Mouse (Mus musculus) forebrain, postnatal 0 days (tissue): Measurements from ENCODE around the gene Enthd1. TPM values are rescaled to one million over a fixed set of nuclear protein-coding genes. Genes with fewer than 3 reads are reported as not detected.
"Not testable (repeated sequence)": the region's sequence is repeated elsewhere in the genome, so short reads cannot be mapped to it uniquely, and the experiment has no call there.

Source experiments
- ATAC-seq: fragments of 200-750 bp; cut with Nextera tagmentation; 2 replicates; pipeline ENCODE4 v1.8.0; 2017; ENCODE audit warnings: mild to moderate bottlenecking, moderate library complexity
- DNase-seq: peaks from one replicate; pipeline ENCODE4 v3.0.0-alpha.2; 2015
- H3K27ac ChIP-seq: fragments of 300-500 bp; sonication (generic); 2 replicates; pipeline ENCODE4 v1.5.1; 2014; ENCODE audit warnings: low read depth, mild to moderate bottlenecking, antibody characterized with exemption, low read length, moderate library complexity, mixed read lengths
- H3K27me3 ChIP-seq: fragments of 300-500 bp; sonication (generic); 2 replicates; pipeline ENCODE4 v1.6.1; 2014; ENCODE audit warnings: mild to moderate bottlenecking, low read length, mixed read lengths; ENCODE audit not compliant: insufficient read depth
- H3K36me3 ChIP-seq: fragments of 300-500 bp; sonication (generic); 2 replicates; pipeline ENCODE4 v1.6.1; 2014; ENCODE audit warnings: mild to moderate bottlenecking, moderate library complexity; ENCODE audit not compliant: insufficient read depth
- H3K4me1 ChIP-seq: fragments of 300-500 bp; sonication (generic); 2 replicates; pipeline ENCODE4 v1.6.1; 2014; ENCODE audit warnings: antibody characterized with exemption; ENCODE audit not compliant: insufficient read depth
- H3K4me2 ChIP-seq: fragments of 300-500 bp; sonication (generic); 2 replicates; pipeline ENCODE4 v1.6.1; 2014; ENCODE audit warnings: low read depth, mild to moderate bottlenecking, moderate library complexity
- H3K4me3 ChIP-seq: fragments of 300-500 bp; sonication (generic); 2 replicates; pipeline ENCODE4 v1.5.1; 2014; ENCODE audit warnings: low read depth, low read length, mixed read lengths
- H3K9ac ChIP-seq: fragments of 300-500 bp; sonication (generic); 2 replicates; pipeline ENCODE4 v1.6.1; 2014; ENCODE audit warnings: mild to moderate bottlenecking
- H3K9me3 ChIP-seq: fragments of 300-500 bp; sonication (generic); 2 replicates; pipeline ENCODE4 v1.6.1; 2016; ENCODE audit warnings: low read length
- CTCF ChIP-seq: sonication (generic); IDR thresholded peaks from 2 replicates; pipeline ENCODE4 v1.5.1; 2016; ENCODE audit warnings: antibody characterized with exemption, control low read depth, low read depth
- WGBS: fragments of 180-500 bp; shearing (Covaris S2); extraction: QIAGEN DNeasy Blood & Tissue Kit; methylation state at CpG from one replicate; pipeline ENCODE4 v1.1.7; 2014; 5-methylcytosine and 5-hydroxymethylcytosine counted together
- polyA plus RNA-seq: library from polyadenylated mRNA; unstranded; fragments of >200 nt; fragmentation: Nextera tagmentation; extraction: Ambion mirVana; gene quantifications from 2 replicates; pipeline ENCODE4 v1.2.1, GENCODE M21; 2015
- total RNA-seq: library from RNA; depleted of rRNA; stranded (reverse); fragments of >200 nt; gene quantifications from 2 replicates; pipeline ENCODE4 v1.2.3, GENCODE M21; 2014

Enthd1 gene
- total and polyA plus RNA-seq, 2 experiments from 2014 or later = not detected

DNA sequence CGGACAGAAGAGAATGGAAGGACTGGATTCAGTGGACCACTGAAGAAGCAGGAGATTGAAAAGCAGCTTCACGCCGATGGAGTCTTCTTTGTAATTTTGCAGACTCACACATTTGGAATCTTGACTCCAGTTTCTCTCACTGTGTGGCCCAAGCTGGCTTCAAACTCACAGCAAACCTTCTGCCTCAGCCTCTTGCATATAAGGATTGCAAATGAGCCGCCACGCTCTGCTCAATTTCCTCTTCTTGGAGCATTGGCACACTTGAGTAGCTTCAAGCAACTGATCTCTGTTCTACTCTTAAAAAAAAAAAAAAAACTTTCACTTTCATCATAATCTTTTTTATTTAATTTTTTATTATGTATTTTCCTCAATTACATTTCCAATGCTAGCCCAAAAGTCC is 45.0 kb downstream of the Enthd1 start:
- H3K9ac ChIP-seq = no peak overlapping the region
- TF ChIP-seq CTCF = no peak
- H3K4me2 ChIP-seq = no peak overlapping the region
- H3K36me3 ChIP-seq = no peaks in the 10 kb centered on the region
- H3K4me1 ChIP-seq = peaks cover 4% of the 10 kb centered on the region; the same call in 1 of the 2 replicates
- DNase-seq = no peak
- WGBS = 72% methylated on average over 5 of the region's 5 CpGs
- ATAC-seq = no peak
- H3K9me3 ChIP-seq = no peaks in the 10 kb centered on the region
- no peaks in the 10 kb centered on the region for H3K27me3 ChIP-seq
- no peak overlapping the region for H3K4me3 ChIP-seq
- H3K27ac ChIP-seq = no peak overlapping the region

DNA sequence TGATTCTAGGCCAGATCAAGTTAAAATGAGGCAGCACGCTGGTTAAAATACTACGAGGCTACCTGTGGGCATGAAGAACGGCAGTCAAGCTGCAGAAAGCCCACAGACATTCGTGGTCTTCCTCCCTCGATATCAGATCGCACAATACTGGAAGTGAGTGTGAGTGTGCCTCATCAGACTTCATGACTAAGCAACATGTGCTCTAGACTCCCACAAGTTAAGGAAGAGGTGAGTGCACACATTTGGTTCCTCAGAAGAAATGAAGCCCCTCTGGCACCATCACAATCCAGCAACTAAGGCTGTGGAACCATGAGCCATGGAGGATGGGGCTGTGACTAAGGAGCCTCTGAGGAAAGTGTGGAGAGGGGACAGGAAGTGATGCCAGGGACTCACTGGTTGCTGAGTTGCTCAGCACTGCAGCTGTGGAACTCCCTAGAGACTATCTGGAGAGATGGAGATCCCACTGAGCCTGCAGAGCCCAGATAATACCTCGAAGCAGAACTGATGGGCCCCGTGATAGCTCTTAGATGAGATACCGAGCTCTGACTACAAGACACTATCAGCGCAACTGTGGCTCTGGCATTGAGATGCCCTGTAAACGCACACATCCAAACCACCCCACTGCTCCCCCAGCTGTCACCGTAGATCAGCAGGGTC is 46.3 kb downstream of the Enthd1 start:
- Histone ChIP-seq H3K9ac (no peak overlapping the region), H3K36me3 (no peaks in the 10 kb centered on the region), H3K4me1 (peaks cover 4% of the 10 kb centered on the region; the same call in 1 of the 2 replicates), H3K9me3 (no peaks in the 10 kb centered on the region), H3K4me2 (peak overlapping the region; percentile 17; the same call in 1 of the 2 replicates), H3K27me3 (no peaks in the 10 kb centered on the region), H3K4me3 (no peak overlapping the region), H3K27ac (peak overlapping the region; percentile 59; the same call in 1 of the 2 replicates)
- WGBS = 89% methylated on average over 12 of the region's 12 CpGs
- no peak for ATAC-seq
- DNase-seq = no peak
- TF ChIP-seq CTCF = no peak

DNA sequence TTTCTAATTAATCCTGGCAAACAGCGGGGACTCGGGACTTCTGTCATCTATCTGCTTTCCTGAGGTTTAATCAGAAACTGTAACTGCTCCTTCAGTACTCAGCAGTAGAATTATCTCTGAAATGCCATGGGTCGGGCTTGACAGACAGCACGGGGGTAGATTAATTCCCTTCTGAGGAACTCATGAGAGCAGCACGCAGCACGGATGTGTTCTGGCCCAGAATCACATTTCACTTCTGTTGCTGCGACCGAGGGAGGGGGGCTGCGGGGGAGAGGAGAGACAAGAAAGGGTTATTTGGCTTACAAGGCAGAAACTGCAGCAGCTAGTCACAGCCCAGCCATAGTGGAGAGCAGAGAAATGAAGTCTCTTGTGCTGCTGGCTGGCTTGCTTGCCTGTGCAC is 47.0 kb downstream of the Enthd1 start:
- Histone ChIP-seq H3K4me1 (peaks cover 4% of the 10 kb centered on the region; the same call in 1 of the 2 replicates), H3K9ac (no peak overlapping the region), H3K27ac (peak overlapping the region; percentile 59; the same call in 1 of the 2 replicates), H3K36me3 (no peaks in the 10 kb centered on the region), H3K4me2 (peak overlapping the region; percentile 17; the same call in 1 of the 2 replicates), H3K27me3 (no peaks in the 10 kb centered on the region), H3K4me3 (no peak overlapping the region), H3K9me3 (no peaks in the 10 kb centered on the region)
- no peak for TF ChIP-seq CTCF
- DNase-seq (peak; percentile 63), ATAC-seq (peak; percentile 74)
- 21% methylated on average over 9 of the region's 9 CpGs for WGBS

- H3K9ac ChIP-seq = no peak overlapping the region
- no peak for DNase-seq
- H3K4me3 ChIP-seq = no peak overlapping the region
- no peaks in the 10 kb centered on the region for H3K27me3 ChIP-seq
- H3K36me3 ChIP-seq = no peaks in the 10 kb centered on the region
- 73% methylated on average over 3 of the region's 3 CpGs for WGBS
- no peak overlapping the region for H3K27ac ChIP-seq
- no peak overlapping the region for H3K4me2 ChIP-seq
- H3K4me1 ChIP-seq = peaks cover 4% of the 10 kb centered on the region; the same call in 1 of the 2 replicates
- no peaks in the 10 kb centered on the region for H3K9me3 ChIP-seq
- no peak for TF ChIP-seq CTCF
- ATAC-seq = no peak
Observed at GRCm38 (mm10) chr15:80516525-80516924, 48.4 kb downstream of the Enthd1 start.

DNA sequence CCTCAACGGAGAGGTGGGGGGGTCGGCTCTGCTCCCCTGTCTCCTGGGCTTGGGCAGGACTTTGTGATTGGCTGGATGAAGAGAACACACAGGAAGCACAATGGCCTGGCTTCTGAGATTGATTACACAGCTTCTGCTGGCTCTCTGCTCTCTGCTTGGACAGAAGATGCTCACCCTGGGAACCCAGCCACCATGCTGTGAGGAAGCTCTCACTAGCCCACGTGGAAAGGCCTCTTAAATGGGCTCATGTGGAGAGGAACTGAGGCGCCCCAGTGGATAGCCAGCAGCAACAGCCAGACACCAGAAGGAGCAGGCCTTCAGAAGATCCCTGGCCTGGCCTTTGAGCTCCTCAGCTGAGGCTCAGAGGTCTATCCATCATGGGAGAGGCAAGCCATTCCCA is 59.9 kb downstream of the Enthd1 start:
- no peaks in the 10 kb centered on the region for H3K9me3 ChIP-seq
- H3K27ac ChIP-seq = no peak overlapping the region
- DNase-seq = no peak
- H3K4me3 ChIP-seq = no peak overlapping the region
- no peaks in the 10 kb centered on the region for H3K27me3 ChIP-seq
- 8% methylated on average over 4 of the region's 4 CpGs for WGBS
- H3K36me3 ChIP-seq = no peaks in the 10 kb centered on the region
- H3K9ac ChIP-seq = no peak overlapping the region
- no peak overlapping the region for H3K4me2 ChIP-seq
- H3K4me1 ChIP-seq = no peaks in the 10 kb centered on the region; the same call in 1 of the 2 replicates
- no peak for TF ChIP-seq CTCF
- ATAC-seq = no peak

DNA sequence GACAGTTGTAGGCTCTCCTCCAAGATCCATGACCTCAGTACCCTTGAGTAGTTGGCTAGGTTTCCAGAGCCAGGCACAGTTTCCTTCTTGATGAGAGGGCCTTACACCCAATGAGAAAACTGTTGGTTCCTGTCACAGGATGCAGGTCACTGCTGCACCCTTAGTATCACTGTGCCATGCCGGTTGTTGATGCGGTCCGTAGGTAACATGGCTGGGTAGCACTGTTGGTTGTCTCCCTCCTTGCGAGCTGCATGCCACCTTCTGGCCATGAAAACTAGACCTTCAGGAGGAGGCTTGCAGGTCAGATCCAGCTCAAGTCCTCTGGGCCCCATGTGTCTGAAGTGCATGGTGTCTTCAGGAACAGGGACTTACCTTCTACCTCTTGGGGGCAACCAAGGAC is 61.8 kb downstream of the Enthd1 start:
- 97% methylated on average over 4 of the region's 4 CpGs for WGBS
- DNase-seq, H3K36me3 ChIP-seq, H3K4me1 ChIP-seq, ATAC-seq, H3K4me3 ChIP-seq, H3K9me3 ChIP-seq, H3K27ac ChIP-seq, H3K27me3 ChIP-seq, H3K9ac ChIP-seq, H3K4me2 ChIP-seq: not testable (repeated sequence)

- DNase-seq (no peak), ATAC-seq (no peak)
- Histone ChIP-seq H3K9me3 (no peaks in the 10 kb centered on the region), H3K4me2 (no peak overlapping the region), H3K4me3 (no peak overlapping the region), H3K27ac (no peak overlapping the region), H3K4me1 (no peaks in the 10 kb centered on the region; the same call in 1 of the 2 replicates), H3K9ac (no peak overlapping the region), H3K36me3 (no peaks in the 10 kb centered on the region), H3K27me3 (no peaks in the 10 kb centered on the region)
- TF ChIP-seq CTCF = no peak
- WGBS = 94% methylated on average over 2 of the region's 2 CpGs
Observed at GRCm38 (mm10) chr15:80502741-80503140, 62.2 kb downstream of the Enthd1 start.
